Comparison of ENCODE assay signal across 8 mouse cellular contexts in the genomic region with DNA sequence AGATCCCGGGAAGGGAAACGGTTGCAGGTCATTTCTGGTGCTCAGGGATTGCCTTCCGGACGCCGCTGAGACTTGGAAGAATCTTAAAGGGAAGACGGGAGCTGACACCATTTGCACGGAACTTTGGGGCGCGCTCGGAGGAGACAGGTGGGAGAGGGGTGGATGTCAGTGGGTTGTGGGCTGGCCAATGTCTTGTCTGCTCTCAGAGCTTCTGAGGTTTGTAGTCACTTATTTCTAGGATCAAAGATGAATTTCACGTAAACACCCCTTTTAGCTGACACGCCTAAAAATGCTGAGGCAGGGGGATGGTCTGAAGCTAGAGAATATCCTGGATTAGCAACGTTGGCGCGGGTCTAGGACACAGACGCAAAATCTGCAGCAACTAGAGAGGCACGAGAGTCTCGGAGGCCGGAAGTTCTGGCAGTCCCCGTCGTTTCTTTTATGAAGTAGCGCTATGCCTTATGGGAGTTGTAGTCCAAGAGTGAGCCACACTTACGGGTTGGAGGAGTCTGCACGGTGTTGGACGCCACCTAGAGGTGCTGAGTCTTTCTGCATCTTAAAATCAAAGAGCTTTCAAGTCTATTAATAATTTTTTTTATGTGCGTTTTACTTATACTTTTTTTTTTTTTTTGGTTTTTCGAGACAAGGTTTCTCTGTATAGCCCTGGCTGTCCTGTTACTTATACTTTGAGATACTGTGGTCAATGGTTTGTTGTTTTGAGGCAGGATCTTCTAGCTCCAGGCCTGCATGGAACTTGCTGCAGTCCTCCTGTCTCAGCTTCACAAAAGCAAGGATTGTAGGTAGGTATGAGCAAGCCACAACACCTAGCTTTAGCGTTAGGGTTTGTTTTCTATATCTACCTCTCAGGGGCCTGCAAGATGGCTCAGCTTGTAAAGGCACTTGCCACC. TPM values are rescaled to one million over a fixed set of nuclear protein-coding genes. Genes with fewer than 3 reads are reported as not detected.
DNase-seq lines count a peak whose midpoint lies in the region; ATAC-seq and TF ChIP-seq lines count a peak whose summit lies in the region.

Dnajc12 (plus strand) TSS at position 72 of the 908 bp plus-strand sequence.

- H3K4me3 ChIP-seq in gastrocnemius, adult 2 months, result peak within 1 kb of the TSS; percentile 84
- H3K4me3 ChIP-seq in hindbrain, postnatal 0 days (ENCODE audit: low read length), result peak within 1 kb of the TSS; percentile 50
- peak within 1 kb of the TSS; percentile 65 for H3K4me3 ChIP-seq in left cerebral cortex, adult 2 months

- H3K27me3 ChIP-seq in hindbrain, postnatal 0 days (ENCODE audit: insufficient read depth, low read length), result no peaks in the 10 kb centered on the region

- peak; percentile 83 for TF ChIP-seq CTCF in gastrocnemius, adult 2 months (IDR thresholded peaks at IDR 0.05)
- TF ChIP-seq CTCF in hindbrain, postnatal 0 days (IDR thresholded peaks at IDR 0.05; ENCODE audit: low read depth), result peak; percentile 85
- peak; percentile 79 for TF ChIP-seq CTCF in left cerebral cortex, adult 2 months (IDR thresholded peaks at IDR 0.05)

- H3K27ac ChIP-seq in gastrocnemius, adult 2 months, result peak within 1 kb of the TSS; percentile 90
- peak within 1 kb of the TSS; percentile 62 for H3K27ac ChIP-seq in hindbrain, postnatal 0 days
- peak within 1 kb of the TSS; percentile 76 for H3K27ac ChIP-seq in left cerebral cortex, adult 2 months

- H3K9ac ChIP-seq in hindbrain, postnatal 0 days (replicated peaks; ENCODE audit: low read length), result peak within 1 kb of the TSS; percentile 66

- WGBS in hindbrain, postnatal 0 days, result under 1% methylated on average over 28 of the region's 28 CpGs

- peak; percentile 96 for DNase-seq in ZHBTc4 (ENCODE audit: low read depth, low spot score)
- DNase-seq in gastrocnemius, adult 2 months, result peak; percentile 84
- peak; percentile 99 for DNase-seq in hindbrain, postnatal 0 days (ENCODE audit: low spot score)
- peak; percentile 58 to 81 for DNase-seq in left cerebral cortex, adult 2 months (ENCODE audit: extremely low spot score in 1 of 2, low spot score in 2 of 2)
- peak; percentile 78 for DNase-seq in right cerebral cortex, adult 2 months (ENCODE audit: low spot score in 2 of 2)
- peak; percentile 82 for DNase-seq in urinary bladder, postnatal 14 days (ENCODE audit: low spot score)

- no peaks in the 10 kb centered on the region for H3K36me3 ChIP-seq in hindbrain, postnatal 0 days (ENCODE audit: insufficient read depth, low read length)

- H3K9me3 ChIP-seq in hindbrain, postnatal 0 days (ENCODE audit: low read length), result no peaks in the 10 kb centered on the region

- intact Hi-C loops in gastrocnemius, adult 2 months (cut with DNase I), result no loop called here
- intact Hi-C loops in left cerebral cortex, adult 2 months (cut with DNase I), result loop anchor here (1.0 to 10.0 kb wide), 4 partner anchors 44 to 358 kb away; partner anchors contain the start of genes Herc4, Hnrnph3 and Pbld2

- H3K4me2 ChIP-seq in hindbrain, postnatal 0 days (ENCODE audit: low read depth, low read length), result peak within 1 kb of the TSS; percentile 90

- ATAC-seq in common myeloid progenitor, adult 5-6 weeks (replicated peaks; ENCODE audit: low read depth, poor library complexity, severe bottlenecking), result peak; percentile 93
- peak; percentile 96 for ATAC-seq in hindbrain, postnatal 0 days
- peak; percentile 92 for ATAC-seq in megakaryocyte, adult 5-6 weeks (ENCODE audit: poor library complexity, severe bottlenecking)

- no peaks in the 10 kb centered on the region for H3K4me1 ChIP-seq in hindbrain, postnatal 0 days (ENCODE audit: insufficient read depth, low read length)

RNA-seq across cellular contexts. Expression of gene Dnajc12, which starts in this region (rescaled TPM):
- total RNA-seq in common myeloid progenitor, adult 5-6 weeks (2017), result 2.0 and 6.6 TPM in 2 replicates
- 10 to 100 TPM; 15.7 to 15.8 TPM for total RNA-seq in gastrocnemius, adult 2 months (2021)
- 6.6 and 8.4 TPM in 2 replicates for total RNA-seq in hindbrain, postnatal 0 days (2014; rRNA removed)
- 23.4 and 24.2 TPM in 2 replicates for polyA plus RNA-seq in hindbrain, postnatal 0 days (2015; fragmentation: Nextera tagmentation; extraction: Ambion mirVana)
- 10 to 100 TPM; 23.0 to 24.0 TPM for total RNA-seq in left cerebral cortex, adult 2 months (2021)
- 5.1 and 7.1 TPM in 2 replicates for total RNA-seq in megakaryocyte, adult 5-6 weeks (2015)
- 0.69 and 1.7 TPM in 2 replicates for total RNA-seq in megakaryocyte, adult 5-6 weeks (2017)

Comparison
In these comparisons a context has a peak if more than half of its experiments do, and no peak if none do; other contexts are left out.
1. Peak in every context shown above with its lines: DNase-seq, ATAC-seq, H3K4me3 ChIP-seq and H3K27ac ChIP-seq.